Mouse (Mus musculus): ENCODE measurements around the gene Dmac2.

DNA sequence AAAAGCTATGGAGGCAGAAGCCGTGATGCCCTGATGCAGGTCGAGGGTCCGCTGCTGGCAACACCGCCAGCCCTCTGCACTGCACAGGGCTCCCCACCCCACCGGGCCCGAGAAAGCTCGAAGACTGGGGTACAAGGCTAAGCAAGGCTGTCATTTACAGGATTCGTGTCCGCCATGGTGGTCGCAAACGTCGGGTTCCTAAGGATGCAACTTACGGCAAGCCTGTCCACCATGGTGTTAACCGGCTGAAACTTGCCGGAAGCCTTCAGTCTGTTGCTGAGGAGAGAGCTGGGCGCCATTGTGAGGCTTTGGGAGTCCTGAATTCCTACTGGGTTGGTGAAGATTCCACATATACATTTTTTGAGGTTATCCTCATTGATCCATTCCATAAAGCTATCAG, 17.9 kb upstream of the Dmac2 start:
- TF ChIP-seq POLR2A (IDR thresholded peaks at IDR 0.05; ENCODE audit: low read depth, low read length) (no peak), CTCF (IDR thresholded peaks at IDR 0.05; ENCODE audit: borderline replicate concordance, insufficient read depth, low read length) (no peak)
